Mouse (Mus musculus) megakaryocyte progenitor cell, adult 5-6 weeks (primary cell): ENCODE results near the gene Pak6. TPM values are rescaled to one million over a fixed set of nuclear protein-coding genes. Genes with fewer than 3 reads are reported as not detected.
"Not testable (repeated sequence)": the region's sequence is repeated elsewhere in the genome, so short reads cannot be mapped to it uniquely, and the experiment has no call there.

Experiments
- ATAC-seq: replicated peaks from 2 replicates; pipeline ENCODE4 v1.8.0; 2016; ENCODE audit warnings: mild to moderate bottlenecking, moderate TSS enrichment, inconsistent platforms; ENCODE audit not compliant: poor library complexity
- total RNA-seq, 2 experiments: library from RNA; stranded (forward) in 1 of 2; stranded (reverse) in 1 of 2; fragments of 157-497, 149-512 nt in 1 of 2; fragments of 200-1000 nt in 1 of 2; gene quantifications; 2 replicates each; pipeline versions ENCODE4 v1.2.3 to v1.2.4; 2015 to 2017

The Pak6 gene
- total RNA-seq (2015) (0.07 and 0.17 TPM in 2 replicates), total RNA-seq (2017) (0.21 and 0.61 TPM in 2 replicates)

GRCm38 (mm10) chr2:118662902-118663803 is at the start of gene Pak6:
Pak6 (plus strand) TSS chr2:118663303.
- ATAC-seq, result peak; percentile 27

- ATAC-seq, result no peak
Observed at GRCm38 (mm10) chr2:118618013-118618412, 45.1 kb upstream of the Pak6 start.

- ATAC-seq, result no peak
Observed at GRCm38 (mm10) chr2:118620101-118620500, 43.0 kb upstream of the Pak6 start.

- ATAC-seq, result no peak
Observed at GRCm38 (mm10) chr2:118620608-118621007, 42.5 kb upstream of the Pak6 start.

GRCm38 (mm10) chr2:118629276-118629675 is 33.8 kb upstream of the Pak6 start:
- no peak for ATAC-seq

GRCm38 (mm10) chr2:118633441-118633840 is 29.7 kb upstream of the Pak6 start:
- no peak for ATAC-seq

GRCm38 (mm10) chr2:118637258-118637657 is 25.8 kb upstream of the Pak6 start:
- ATAC-seq, result no peak

- peak; percentile 97 for ATAC-seq
Observed at GRCm38 (mm10) chr2:118637888-118638526, 25.1 kb upstream of the Pak6 start.

- no peak for ATAC-seq
Observed at GRCm38 (mm10) chr2:118638686-118639085, 24.4 kb upstream of the Pak6 start.

GRCm38 (mm10) chr2:118641147-118641546 is 22.0 kb upstream of the Pak6 start:
- ATAC-seq, result no peak

GRCm38 (mm10) chr2:118642431-118642830 is 20.7 kb upstream of the Pak6 start:
- ATAC-seq, result 0 out of 2 replicates have a peak, but pooled peaks have one; percentile 10

- no peak for ATAC-seq
Observed at GRCm38 (mm10) chr2:118642942-118643341, 20.2 kb upstream of the Pak6 start.

GRCm38 (mm10) chr2:118646665-118647064 is 16.4 kb upstream of the Pak6 start:
- no peak for ATAC-seq

GRCm38 (mm10) chr2:118650697-118651096 is 12.4 kb upstream of the Pak6 start:
- not testable (repeated sequence) for ATAC-seq

GRCm38 (mm10) chr2:118656688-118657281 is 6.3 kb upstream of the Pak6 start:
- no peak for ATAC-seq

- peak; percentile 56 for ATAC-seq
Observed at GRCm38 (mm10) chr2:118658457-118658856, 4.6 kb upstream of the Pak6 start.

GRCm38 (mm10) chr2:118659077-118659476 is 4.0 kb upstream of the Pak6 start:
- ATAC-seq, result peak; percentile 57

- 0 out of 2 replicates have a peak, but pooled peaks have one; percentile 0 for ATAC-seq
Observed at GRCm38 (mm10) chr2:118659493-118659892, 3.6 kb upstream of the Pak6 start.

- peak; percentile 54 for ATAC-seq
Observed at GRCm38 (mm10) chr2:118659998-118660452, 3.1 kb upstream of the Pak6 start.

GRCm38 (mm10) chr2:118661891-118662290 is 1.2 kb upstream of the Pak6 start:
- no peak for ATAC-seq
